Mouse (Mus musculus): ENCODE measurements at regions not wholly inside any gene's neighbourhood (a gene's known extent, or its start where the extent isn't known, plus 50 kb on each side); places are given as distances from the start of the nearest gene placed in this dataset.

DNA sequence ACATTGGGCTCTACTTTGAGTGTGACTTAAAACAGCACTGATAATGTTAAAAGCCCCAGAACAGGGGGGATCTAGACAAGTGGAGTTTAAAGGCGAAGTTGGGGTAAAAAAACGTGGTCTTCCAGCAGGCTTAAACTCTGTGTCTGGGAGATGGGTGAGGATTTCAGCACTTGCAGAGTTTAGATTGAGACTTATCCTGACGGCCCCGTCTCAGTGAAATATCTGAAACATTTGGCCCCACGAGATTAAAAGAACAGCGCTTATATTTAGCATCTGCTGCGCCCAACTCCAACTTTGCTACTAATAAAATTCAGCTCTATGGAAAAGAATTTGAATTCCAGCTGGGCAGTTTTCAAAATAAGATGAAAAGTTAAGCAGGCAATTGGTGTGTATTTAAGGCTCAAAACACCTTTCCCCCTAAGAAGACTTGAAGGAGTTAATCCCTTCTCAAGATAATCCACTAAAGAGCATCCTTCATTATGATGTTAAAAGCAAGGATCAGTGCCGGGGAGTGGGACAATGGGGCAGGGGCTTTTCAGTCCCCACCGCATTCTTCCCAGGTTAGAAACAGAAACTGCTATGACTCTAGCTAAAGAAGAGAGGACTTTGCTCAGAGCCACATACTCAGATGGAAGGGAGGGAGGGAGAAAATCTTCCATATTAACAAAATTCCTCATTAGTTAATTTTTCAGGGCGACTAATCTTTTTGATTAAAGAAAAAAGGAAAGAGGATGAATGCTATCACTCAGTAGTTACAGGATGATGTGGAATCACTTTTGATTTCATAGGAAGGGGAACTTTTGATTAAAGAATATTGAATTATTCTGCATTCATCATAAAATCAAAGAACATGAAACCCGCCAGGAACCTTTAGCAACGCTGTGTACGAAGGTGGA is 225.1 kb upstream of the Nr2f2 start:
- WGBS: 6% methylated on average over 13 of the region's 13 CpGs
- no peak overlapping the region for H3K4me3 ChIP-seq (ENCODE audit: low read depth, low read length)
- H3K4me1 ChIP-seq (ENCODE audit: control insufficient read depth, insufficient read depth, low read length): peaks cover 16% of the 10 kb centered on the region
- DNase-seq (ENCODE audit: low spot score, missing footprints) (peak; percentile 93), ATAC-seq (ENCODE audit: low FRiP score) (peak; percentile 84)
- H3K9ac ChIP-seq (ENCODE audit: low read length): no peak overlapping the region
- no peaks in the 10 kb centered on the region for H3K36me3 ChIP-seq (ENCODE audit: control insufficient read depth, insufficient read depth, low read length)
- H3K27ac ChIP-seq (ENCODE audit: low read depth, low read length): peak overlapping the region; percentile 30; the same call in 1 of the 2 replicates
- H3K9me3 ChIP-seq (ENCODE audit: control insufficient read depth, low read length): no peaks in the 10 kb centered on the region
- H3K27me3 ChIP-seq (ENCODE audit: control insufficient read depth, insufficient read depth, low read length): no peaks in the 10 kb centered on the region
- peak overlapping the region; percentile 23; the same call in 1 of the 2 replicates for H3K4me2 ChIP-seq

DNA sequence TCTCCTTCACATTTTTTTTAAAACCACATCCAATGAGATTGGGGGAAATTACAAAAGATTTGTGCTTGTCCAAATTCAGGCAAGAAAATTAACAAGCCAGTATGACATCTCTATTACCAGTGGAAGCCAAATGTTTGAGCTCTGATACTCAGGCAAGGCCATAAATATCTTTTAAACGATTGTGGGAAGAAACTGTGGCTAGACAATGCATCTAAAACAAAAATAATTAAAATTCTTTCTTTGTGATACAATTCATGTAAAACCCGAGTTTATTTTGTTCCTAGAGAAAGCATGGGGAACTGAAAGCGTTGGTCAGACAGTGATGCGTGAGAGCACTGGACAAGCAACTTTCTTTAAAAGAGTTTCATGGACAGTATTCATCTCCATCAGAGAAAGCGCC is 223.2 kb upstream of the Nr2f2 start:
- Histone ChIP-seq H3K36me3 (ENCODE audit: control insufficient read depth, insufficient read depth, low read length) (no peaks in the 10 kb centered on the region), H3K9me3 (ENCODE audit: control insufficient read depth, low read length) (no peaks in the 10 kb centered on the region), H3K4me3 (ENCODE audit: low read depth, low read length) (no peak overlapping the region), H3K9ac (ENCODE audit: low read length) (no peak overlapping the region), H3K27ac (ENCODE audit: low read depth, low read length) (peak overlapping the region; percentile 22; the same call in 1 of the 2 replicates), H3K4me1 (ENCODE audit: control insufficient read depth, insufficient read depth, low read length) (peaks cover 16% of the 10 kb centered on the region), H3K4me2 (no peak overlapping the region), H3K27me3 (ENCODE audit: control insufficient read depth, insufficient read depth, low read length) (no peaks in the 10 kb centered on the region; the same call in 1 of the 2 replicates)
- ATAC-seq (ENCODE audit: low FRiP score): no peak
- DNase-seq (ENCODE audit: low spot score, missing footprints): peak; percentile 86
- 27% methylated on average over 5 of the region's 5 CpGs for WGBS

DNA sequence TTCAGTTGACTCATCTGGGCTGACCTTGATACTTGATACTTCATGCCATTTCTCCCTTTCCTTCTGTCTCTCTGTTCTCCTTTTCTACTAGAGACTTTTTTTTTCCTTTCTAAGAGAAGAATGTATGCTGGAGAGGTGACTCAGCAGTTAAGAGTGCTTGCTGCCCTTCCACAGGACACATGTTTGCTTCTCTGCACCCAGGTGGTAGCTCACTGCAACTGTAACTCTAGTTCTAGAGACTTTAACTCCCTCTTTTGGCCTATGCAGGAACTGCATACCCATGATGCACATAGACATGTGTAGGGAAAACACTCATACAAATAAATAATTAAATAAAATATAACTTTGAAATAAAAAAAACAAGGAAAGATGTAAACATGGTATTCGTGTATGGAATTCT is 221.5 kb upstream of the Nr2f2 start:
- no peaks in the 10 kb centered on the region for H3K36me3 ChIP-seq (ENCODE audit: control insufficient read depth, insufficient read depth, low read length)
- ATAC-seq (ENCODE audit: low FRiP score) (no peak), DNase-seq (ENCODE audit: low spot score, missing footprints) (no peak)
- H3K4me2 ChIP-seq: no peak overlapping the region
- no peak overlapping the region for H3K27ac ChIP-seq (ENCODE audit: low read depth, low read length)
- H3K4me1 ChIP-seq (ENCODE audit: control insufficient read depth, insufficient read depth, low read length): peaks cover 16% of the 10 kb centered on the region
- WGBS: 86% methylated on average over 1 of the region's 1 CpGs
- H3K9ac ChIP-seq (ENCODE audit: low read length): no peak overlapping the region
- H3K27me3 ChIP-seq (ENCODE audit: control insufficient read depth, insufficient read depth, low read length): no peaks in the 10 kb centered on the region; the same call in 1 of the 2 replicates
- no peaks in the 10 kb centered on the region for H3K9me3 ChIP-seq (ENCODE audit: control insufficient read depth, low read length)
- H3K4me3 ChIP-seq (ENCODE audit: low read depth, low read length): no peak overlapping the region

DNA sequence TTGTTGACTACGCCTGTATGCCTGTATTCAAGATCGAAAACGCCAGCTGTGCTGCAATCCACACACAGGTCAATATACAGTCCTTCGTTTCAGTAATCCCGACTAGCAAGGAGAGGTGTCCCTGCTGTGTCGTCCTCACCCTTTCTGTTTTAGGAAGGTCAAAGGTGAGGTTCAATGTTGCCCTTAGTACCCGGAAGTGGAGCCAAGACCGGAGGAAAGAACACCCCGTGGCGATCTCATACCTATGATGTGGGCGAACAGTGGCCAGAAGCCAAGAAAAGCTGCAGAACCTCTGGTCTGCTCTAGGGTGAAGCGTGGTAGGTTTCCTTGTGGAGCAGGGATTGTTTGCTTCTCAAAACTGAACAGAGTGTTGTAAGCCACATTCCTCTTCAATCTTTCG is 217.9 kb upstream of the Nr2f2 start:
- DNase-seq (ENCODE audit: low spot score, missing footprints) (peak; percentile 92), ATAC-seq (ENCODE audit: low FRiP score) (no peak)
- H3K4me2 ChIP-seq: no peak overlapping the region
- no peaks in the 10 kb centered on the region; the same call in 1 of the 2 replicates for H3K27me3 ChIP-seq (ENCODE audit: control insufficient read depth, insufficient read depth, low read length)
- no peak overlapping the region for H3K27ac ChIP-seq (ENCODE audit: low read depth, low read length)
- no peaks in the 10 kb centered on the region for H3K36me3 ChIP-seq (ENCODE audit: control insufficient read depth, insufficient read depth, low read length)
- H3K9me3 ChIP-seq (ENCODE audit: control insufficient read depth, low read length): no peaks in the 10 kb centered on the region
- 65% methylated on average over 13 of the region's 13 CpGs for WGBS
- no peak overlapping the region for H3K9ac ChIP-seq (ENCODE audit: low read length)
- H3K4me1 ChIP-seq (ENCODE audit: control insufficient read depth, insufficient read depth, low read length): no peaks in the 10 kb centered on the region; the same call in 1 of the 2 replicates
- no peak overlapping the region for H3K4me3 ChIP-seq (ENCODE audit: low read depth, low read length)

DNA sequence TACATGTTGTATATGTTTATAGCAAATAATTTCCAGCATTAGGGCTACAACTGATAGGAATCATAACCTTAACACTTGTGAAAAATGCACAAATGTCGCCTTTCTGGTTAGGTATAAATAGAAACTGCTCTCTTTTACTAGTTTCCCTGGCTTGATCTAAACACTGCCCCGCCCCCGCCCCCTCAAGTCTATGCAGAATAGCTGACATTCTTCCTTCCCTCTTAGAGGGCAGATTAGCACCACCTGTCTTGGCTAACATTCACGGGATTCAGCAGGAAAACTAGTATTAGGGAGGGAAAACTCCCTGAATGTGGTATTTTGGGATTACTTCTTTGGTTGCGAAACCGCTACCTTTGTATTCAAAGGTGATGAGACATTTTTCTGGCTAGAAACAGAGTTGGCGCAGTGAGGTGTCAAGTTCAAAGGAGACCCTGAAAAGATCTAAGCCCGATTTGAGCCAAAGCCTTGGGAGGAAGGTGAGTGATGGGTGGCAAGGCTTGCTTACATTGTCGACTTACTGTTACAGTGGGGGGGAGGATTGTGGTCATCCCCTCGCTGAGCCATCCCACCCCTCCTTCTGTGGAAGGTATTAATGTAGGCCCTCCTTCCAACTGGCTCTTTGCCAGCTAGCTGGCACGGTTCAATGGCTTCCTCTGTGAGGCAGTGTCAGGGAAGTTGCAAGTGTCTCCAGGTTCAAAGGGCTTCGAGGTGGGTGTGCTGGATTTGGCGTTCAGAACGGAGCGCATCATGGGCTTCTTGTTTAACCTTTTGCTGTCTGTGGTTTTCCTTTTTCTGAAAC is 209.8 kb upstream of the Nr2f2 start:
- Histone ChIP-seq H3K36me3 (ENCODE audit: control insufficient read depth, insufficient read depth, low read length) (no peaks in the 10 kb centered on the region), H3K27ac (ENCODE audit: low read depth, low read length) (no peak overlapping the region), H3K27me3 (ENCODE audit: control insufficient read depth, insufficient read depth, low read length) (no peaks in the 10 kb centered on the region), H3K9ac (ENCODE audit: low read length) (no peak overlapping the region), H3K4me2 (no peak overlapping the region), H3K4me3 (ENCODE audit: low read depth, low read length) (no peak overlapping the region), H3K4me1 (ENCODE audit: control insufficient read depth, insufficient read depth, low read length) (peaks cover 4% of the 10 kb centered on the region; the same call in 1 of the 2 replicates), H3K9me3 (ENCODE audit: control insufficient read depth, low read length) (no peaks in the 10 kb centered on the region)
- WGBS: 42% methylated on average over 15 of the region's 15 CpGs
- no peak for DNase-seq (ENCODE audit: low spot score, missing footprints)
- ATAC-seq (ENCODE audit: low FRiP score): 0 out of 2 replicates have a peak, but pooled peaks have one; percentile 16

DNA sequence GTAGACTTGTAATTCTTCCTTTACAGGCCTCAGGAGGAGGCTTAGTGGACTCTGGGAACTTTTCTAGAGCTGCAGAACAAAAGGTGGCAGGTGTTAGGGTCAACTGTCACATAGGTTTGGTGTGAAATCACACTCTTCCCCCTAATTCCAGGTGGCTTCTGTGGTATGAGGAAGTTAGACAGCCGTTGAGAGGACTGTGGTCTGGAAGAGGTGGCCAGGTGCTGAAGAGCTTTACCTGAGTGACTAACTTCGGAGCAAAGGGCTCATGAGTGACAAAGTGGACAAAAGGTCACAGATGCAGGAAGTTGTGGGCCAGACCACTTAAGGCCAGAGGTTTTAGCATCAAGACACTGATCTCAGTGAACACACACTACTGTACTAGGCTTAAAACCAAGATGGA is 209.1 kb upstream of the Nr2f2 start:
- Histone ChIP-seq H3K9me3 (ENCODE audit: control insufficient read depth, low read length) (no peaks in the 10 kb centered on the region), H3K27me3 (ENCODE audit: control insufficient read depth, insufficient read depth, low read length) (no peaks in the 10 kb centered on the region), H3K4me2 (no peak overlapping the region), H3K4me3 (ENCODE audit: low read depth, low read length) (no peak overlapping the region), H3K4me1 (ENCODE audit: control insufficient read depth, insufficient read depth, low read length) (peaks cover 4% of the 10 kb centered on the region; the same call in 1 of the 2 replicates), H3K27ac (ENCODE audit: low read depth, low read length) (no peak overlapping the region), H3K36me3 (ENCODE audit: control insufficient read depth, insufficient read depth, low read length) (no peaks in the 10 kb centered on the region), H3K9ac (ENCODE audit: low read length) (no peak overlapping the region)
- DNase-seq (ENCODE audit: low spot score, missing footprints) (no peak), ATAC-seq (ENCODE audit: low FRiP score) (no peak)
- WGBS: 86% methylated on average over 2 of the region's 2 CpGs

DNA sequence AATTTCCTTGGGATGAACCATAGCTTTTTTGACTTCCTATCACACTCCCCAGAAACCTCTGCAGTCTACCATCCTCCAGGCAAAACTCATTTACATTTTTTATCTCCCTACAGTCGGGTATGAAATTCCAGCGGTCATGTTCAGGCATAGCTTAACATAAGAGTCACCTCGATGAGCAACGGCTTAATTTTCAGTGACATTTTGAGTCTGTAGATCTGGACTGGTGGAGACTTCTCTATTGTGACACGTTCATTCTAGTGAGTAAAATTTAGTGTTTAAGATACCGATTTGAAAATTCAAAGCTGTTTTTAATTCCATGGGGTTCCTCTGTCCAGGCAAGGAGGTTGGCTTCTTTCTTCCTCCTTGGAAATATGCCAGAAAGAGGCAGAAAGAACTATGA is 207.7 kb upstream of the Nr2f2 start:
- no peaks in the 10 kb centered on the region for H3K9me3 ChIP-seq (ENCODE audit: control insufficient read depth, low read length)
- H3K27me3 ChIP-seq (ENCODE audit: control insufficient read depth, insufficient read depth, low read length): no peaks in the 10 kb centered on the region
- H3K4me3 ChIP-seq (ENCODE audit: low read depth, low read length): no peak overlapping the region
- no peak for ATAC-seq (ENCODE audit: low FRiP score)
- H3K36me3 ChIP-seq (ENCODE audit: control insufficient read depth, insufficient read depth, low read length): no peaks in the 10 kb centered on the region
- no peak overlapping the region for H3K27ac ChIP-seq (ENCODE audit: low read depth, low read length)
- DNase-seq (ENCODE audit: low spot score, missing footprints): no peak
- 89% methylated on average over 6 of the region's 6 CpGs for WGBS
- no peak overlapping the region for H3K9ac ChIP-seq (ENCODE audit: low read length)
- peaks cover 4% of the 10 kb centered on the region; the same call in 1 of the 2 replicates for H3K4me1 ChIP-seq (ENCODE audit: control insufficient read depth, insufficient read depth, low read length)
- H3K4me2 ChIP-seq: no peak overlapping the region

DNA sequence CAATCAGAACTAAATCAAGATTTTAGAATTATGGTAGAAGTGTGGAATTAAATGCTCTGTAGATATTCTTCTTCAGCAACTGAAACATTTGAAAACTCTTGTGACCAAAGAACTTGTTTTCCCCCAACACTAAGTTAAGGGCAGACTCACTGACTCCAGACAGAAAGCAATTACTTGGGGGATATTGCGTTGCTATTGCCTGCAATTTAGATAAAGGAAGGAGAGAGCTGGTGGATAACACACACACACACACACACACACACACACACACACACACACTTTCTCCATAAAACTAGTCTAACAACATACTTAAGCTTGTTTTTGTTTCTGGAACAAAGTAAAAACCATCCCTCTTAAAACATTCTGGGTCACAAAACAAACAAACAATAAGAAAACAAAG is 198.5 kb upstream of the Nr2f2 start:
- 74% methylated on average over 1 of the region's 1 CpGs for WGBS
- H3K27ac ChIP-seq (ENCODE audit: low read depth, low read length): no peak overlapping the region
- DNase-seq (ENCODE audit: low spot score, missing footprints) (no peak), ATAC-seq (ENCODE audit: low FRiP score) (no peak)
- no peak overlapping the region for H3K9ac ChIP-seq (ENCODE audit: low read length)
- H3K27me3 ChIP-seq (ENCODE audit: control insufficient read depth, insufficient read depth, low read length): no peaks in the 10 kb centered on the region
- H3K4me1 ChIP-seq (ENCODE audit: control insufficient read depth, insufficient read depth, low read length): no peaks in the 10 kb centered on the region
- no peak overlapping the region for H3K4me2 ChIP-seq
- no peak overlapping the region for H3K4me3 ChIP-seq (ENCODE audit: low read depth, low read length)
- no peaks in the 10 kb centered on the region for H3K9me3 ChIP-seq (ENCODE audit: control insufficient read depth, low read length)
- H3K36me3 ChIP-seq (ENCODE audit: control insufficient read depth, insufficient read depth, low read length): no peaks in the 10 kb centered on the region

Measured in midbrain, embryonic 11.5 days (tissue).